Comparison of ENCODE assay signal across 7 mouse cellular contexts in the genomic region with DNA sequence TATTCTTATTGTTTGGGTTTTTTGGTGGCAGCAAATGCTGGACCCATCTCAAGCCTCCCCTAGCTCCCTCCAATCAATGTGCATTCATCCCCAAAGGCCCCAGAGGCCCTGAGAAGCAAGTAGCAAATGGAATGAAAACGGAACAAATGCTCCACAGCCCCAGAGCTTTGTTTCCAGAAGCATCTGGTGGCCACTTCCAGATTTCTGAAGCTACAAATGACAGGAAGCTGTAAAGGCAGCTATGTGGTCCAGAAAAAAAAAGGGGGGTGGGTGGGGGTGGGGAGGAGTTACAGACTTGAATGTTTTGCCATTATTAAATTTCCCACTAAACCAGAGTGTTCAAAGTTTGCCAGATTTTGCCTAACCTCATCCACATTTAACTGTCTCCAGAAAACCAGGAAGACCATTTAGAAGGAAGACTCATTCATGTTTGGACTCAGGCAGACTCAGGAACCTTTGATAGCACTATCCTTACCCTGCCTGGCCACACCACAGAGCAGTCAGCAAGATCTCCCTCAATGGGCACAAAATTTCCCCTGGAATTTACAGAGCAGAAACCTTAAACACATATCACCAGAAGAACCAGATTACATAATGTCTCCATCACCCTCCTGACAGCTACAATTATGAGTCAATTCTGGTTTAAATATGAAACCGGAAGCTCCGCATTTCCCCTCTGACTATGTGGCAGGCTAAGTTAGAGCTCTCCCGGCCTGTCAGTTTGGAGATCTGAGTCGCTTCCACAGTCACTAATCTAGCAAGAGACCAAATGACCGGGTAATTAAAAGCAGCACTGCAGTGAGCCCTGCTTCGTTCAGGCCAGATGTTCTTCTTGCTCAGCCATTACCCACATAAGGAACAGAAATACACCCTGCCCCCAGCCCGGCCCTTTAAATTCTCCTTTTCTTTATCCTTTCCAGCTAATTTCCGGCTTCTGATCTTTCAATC.
DNase-seq lines count a peak whose midpoint lies in the region; ATAC-seq and TF ChIP-seq lines count a peak whose summit lies in the region.

No protein-coding gene starts in this region.

- TF ChIP-seq CTCF in C2C12 (IDR thresholded peaks at IDR 0.05; ENCODE audit: control insufficient read depth, insufficient read depth, insufficient read length) (no peak), ES-Bruce4 (IDR thresholded peaks at IDR 0.05; ENCODE audit: low read depth, low read length) (no peak)
- no peak for TF ChIP-seq CTCF in liver, embryonic 14.5 days (IDR thresholded peaks at IDR 0.05; ENCODE audit: low read depth)

- H3K4me1 ChIP-seq in ES-Bruce4 (ENCODE audit: control insufficient read depth, insufficient read depth, low read length), result peaks cover 4% of the 10 kb centered on the region
- peaks cover 54% of the 10 kb centered on the region for H3K4me1 ChIP-seq in forebrain, embryonic 12.5 days
- H3K4me1 ChIP-seq in hindbrain, embryonic 15.5 days (replicated peaks), result peaks cover 39% of the 10 kb centered on the region
- peaks cover 0 to 8% of the 10 kb centered on the region in 2 experiments; a peak in 3 of 4 replicates for H3K4me1 ChIP-seq in liver, embryonic 14.5 days (replicated peaks; ENCODE audit: control insufficient read depth in 2 of 2, insufficient read depth in 2 of 2, low read length in 1 of 2)

- peak in 1 of 3 experiments; percentile 14 for DNase-seq in liver, embryonic 14.5 days (ENCODE audit: low read depth in 3 of 3, low spot score in 3 of 3)
- peak; percentile 44 to 56 for DNase-seq in natural killer cell, adult 2 months (ENCODE audit: low spot score in 2 of 2)
- DNase-seq in ovary, postnatal 14 days (ENCODE audit: low spot score), result no peak

- 6% methylated on average over 9 of the region's 9 CpGs for WGBS in forebrain, embryonic 12.5 days
- WGBS in hindbrain, embryonic 15.5 days, result 9% methylated on average over 9 of the region's 9 CpGs
- 10% methylated on average over 9 of the region's 9 CpGs for WGBS in liver, embryonic 14.5 days (ENCODE audit: insufficient replicate concordance)

- no peaks in the 10 kb centered on the region for H3K36me3 ChIP-seq in C2C12 (ENCODE audit: control insufficient read depth, insufficient read depth)
- no peaks in the 10 kb centered on the region for H3K36me3 ChIP-seq in ES-Bruce4 (ENCODE audit: control insufficient read depth, insufficient read depth, low read length, poor library complexity, severe bottlenecking)
- no peaks in the 10 kb centered on the region for H3K36me3 ChIP-seq in forebrain, embryonic 12.5 days (replicated peaks)
- H3K36me3 ChIP-seq in hindbrain, embryonic 15.5 days, result no peaks in the 10 kb centered on the region
- H3K36me3 ChIP-seq in liver, embryonic 14.5 days (replicated peaks; ENCODE audit: control insufficient read depth, insufficient read depth, low read depth), result no peaks in the 10 kb centered on the region

- H3K27me3 ChIP-seq in C2C12 (ENCODE audit: control insufficient read depth, insufficient read depth, insufficient read length) (no peaks in the 10 kb centered on the region), ES-Bruce4 (ENCODE audit: control insufficient read depth, insufficient read depth, low read length, poor library complexity, severe bottlenecking) (no peaks in the 10 kb centered on the region)
- peaks cover 16% of the 10 kb centered on the region for H3K27me3 ChIP-seq in forebrain, embryonic 12.5 days
- H3K27me3 ChIP-seq in hindbrain, embryonic 15.5 days, result no peaks in the 10 kb centered on the region
- peaks cover 19% of the 10 kb centered on the region for H3K27me3 ChIP-seq in liver, embryonic 14.5 days (ENCODE audit: control insufficient read depth, insufficient read depth, low read length)

- peak overlapping the region; percentile 43; the same call in 1 of the 2 replicates for H3K27ac ChIP-seq in ES-Bruce4 (ENCODE audit: insufficient read depth, low read length)
- peak overlapping the region; percentile 68 for H3K27ac ChIP-seq in forebrain, embryonic 12.5 days
- peak overlapping the region; percentile 65 for H3K27ac ChIP-seq in hindbrain, embryonic 15.5 days (replicated peaks)
- no peak overlapping the region for H3K27ac ChIP-seq in liver, embryonic 14.5 days

- peaks cover 4% of the 10 kb centered on the region for H3K79me3 ChIP-seq in C2C12 (ENCODE audit: low read depth)

- H3K4me3 ChIP-seq in C2C12 (ENCODE audit: insufficient read depth, poor library complexity, severe bottlenecking) (peak overlapping the region; percentile 16), ES-Bruce4 (ENCODE audit: low read depth, low read length) (0 out of 2 replicates have a peak overlapping the region, but pooled peaks have one; percentile 43)
- 0 out of 2 replicates have a peak overlapping the region, but pooled peaks have one; percentile 4 for H3K4me3 ChIP-seq in forebrain, embryonic 12.5 days (replicated peaks)
- peak overlapping the region; percentile 3; the same call in 1 of the 2 replicates for H3K4me3 ChIP-seq in hindbrain, embryonic 15.5 days
- no peak overlapping the region for H3K4me3 ChIP-seq in liver, embryonic 14.5 days (ENCODE audit: insufficient read depth in 1 of 2, low read depth in 2 of 2, low read length in 2 of 2)

- ATAC-seq in forebrain, embryonic 12.5 days (ENCODE audit: low FRiP score), result no peak
- no peak for ATAC-seq in hindbrain, embryonic 15.5 days (ENCODE audit: low FRiP score, low read depth)
- ATAC-seq in liver, embryonic 14.5 days (ENCODE audit: insufficient read depth), result peak; percentile 50; the same call in 1 of the 2 replicates

- H3K9ac ChIP-seq in ES-Bruce4 (ENCODE audit: low read depth, poor library complexity, severe bottlenecking), result peak overlapping the region; percentile 24
- H3K9ac ChIP-seq in forebrain, embryonic 12.5 days, result no peak overlapping the region
- H3K9ac ChIP-seq in hindbrain, embryonic 15.5 days, result no peak overlapping the region
- no peak overlapping the region for H3K9ac ChIP-seq in liver, embryonic 14.5 days (replicated peaks)

- H3K9me3 ChIP-seq in ES-Bruce4 (replicated peaks; ENCODE audit: control insufficient read depth, insufficient read depth, low read length, poor library complexity, severe bottlenecking), result no peaks in the 10 kb centered on the region
- H3K9me3 ChIP-seq in forebrain, embryonic 12.5 days, result no peaks in the 10 kb centered on the region
- H3K9me3 ChIP-seq in hindbrain, embryonic 15.5 days, result no peaks in the 10 kb centered on the region
- H3K9me3 ChIP-seq in liver, embryonic 14.5 days (ENCODE audit: control insufficient read depth, low read length), result no peaks in the 10 kb centered on the region

- TF ChIP-seq EP300 in ES-Bruce4 (IDR thresholded peaks at IDR 0.05; ENCODE audit: insufficient read depth, low read depth, low read length), result no peak
- TF ChIP-seq EP300 in liver, embryonic 14.5 days (IDR thresholded peaks at IDR 0.05; ENCODE audit: low read depth), result no peak

- no peak for TF ChIP-seq POLR2A in ES-Bruce4 (IDR thresholded peaks at IDR 0.05; ENCODE audit: insufficient read depth, low read length)

- H3K4me2 ChIP-seq in forebrain, embryonic 12.5 days, result peak overlapping the region; percentile 40
- peak overlapping the region; percentile 45 for H3K4me2 ChIP-seq in hindbrain, embryonic 15.5 days
- H3K4me2 ChIP-seq in liver, embryonic 14.5 days (ENCODE audit: low read depth), result peak overlapping the region; percentile 43; the same call in 1 of the 2 replicates

- peaks cover 20% of the 10 kb centered on the region for H3K79me2 ChIP-seq in C2C12 (ENCODE audit: control insufficient read depth, insufficient read depth)

- H3ac ChIP-seq in C2C12 (ENCODE audit: control insufficient read depth, insufficient read length, low read depth), result no peak overlapping the region

TF ChIP-seq in C2C12, 6 proteins besides CTCF, POLR2A, EP300 and RAD21:
- TF ChIP-seq FOSL1 (IDR thresholded peaks at IDR 0.05; ENCODE audit: insufficient read depth, low read length, poor library complexity, severe bottlenecking), result no peak
- peak; percentile 84 for TF ChIP-seq CEBPB (IDR thresholded peaks at IDR 0.05; ENCODE audit: low read depth)

Comparison
In these comparisons a context has a peak if more than half of its experiments do, and no peak if none do; other contexts are left out.
1. H3K4me3 ChIP-seq: peak in C2C12 (single experiment), ES-Bruce4 (single experiment), forebrain, embryonic 12.5 days (single experiment) and hindbrain, embryonic 15.5 days (single experiment); none in liver, embryonic 14.5 days (0 of 2).
2. Peak in every context shown above with its lines, with median percentiles within 50 percentile points of each other: H3K4me2 ChIP-seq.